Mouse (Mus musculus) gastrocnemius, adult 18-20 months (tissue): Measurements from ENCODE around the gene Tbc1d10a. TPM values are rescaled to one million over a fixed set of nuclear protein-coding genes. Genes with fewer than 3 reads are reported as not detected.

Source experiments
- DNase-seq: peaks from one replicate; pipeline ENCODE4 v3.0.0; 2021; ENCODE audit warnings: low spot score
- microRNA-seq: library from miRNA; unstranded; fragments of <30 nt; microRNA quantifications from one replicate; pipeline ENCODE4 v1.2.0, GENCODE M21; 2021
- total RNA-seq, 2 experiments: library from RNA; stranded (reverse); gene quantifications; 2 replicates each; pipeline ENCODE4 v1.2.3; 2021

Tbc1d10a gene
- total RNA-seq, 2 experiments from 2014 or later: 3.5 to 3.8 TPM

- no peak for DNase-seq
These were observed 76.3 kb downstream of the Tbc1d10a start for GRCm38 (mm10) chr11:4262847-4263246.

- DNase-seq: no peak
These were observed 76.7 kb downstream of the Tbc1d10a start for GRCm38 (mm10) chr11:4263296-4263695.

- peak; percentile 69 for DNase-seq
These were observed 77.5 kb downstream of the Tbc1d10a start for GRCm38 (mm10) chr11:4264066-4264465.

Small RNA genes lying within 50 kb of the gene (microRNA-seq; reads per million reads assigned to microRNA genes)
- gene Mir3060: 2.4 reads per million

Other genes starting within 250 kb of the Tbc1d10a start
- 10 to 100 TPM; 31.0 to 31.8 TPM for gene Pes1, start 222.8 kb upstream of the Tbc1d10a start, total RNA-seq
- not detected for gene 4930556J24Rik, start 210.0 kb upstream of the Tbc1d10a start, total RNA-seq
- gene Gal3st1, start 203.2 kb upstream of the Tbc1d10a start, total RNA-seq: under 1 TPM in 1 of 2 experiments, not detected in 1; 0.12 TPM
- gene Sec14l4, start 155.3 kb upstream of the Tbc1d10a start, total RNA-seq: not detected
- not detected for gene Sec14l3, start 121.9 kb upstream of the Tbc1d10a start, total RNA-seq
- gene Mtfp1, start 91.3 kb upstream of the Tbc1d10a start, total RNA-seq: 10 to 100 TPM; 39.2 to 51.4 TPM
- under 1 TPM; 0.09 to 0.33 TPM for gene Sec14l2, start 63.4 kb upstream of the Tbc1d10a start, total RNA-seq
- gene Rnf215, start 51.6 kb upstream of the Tbc1d10a start, total RNA-seq: 1 to 10 TPM; 3.3 to 4.5 TPM
- gene Ccdc157, start 26.5 kb upstream of the Tbc1d10a start, total RNA-seq: 1 to 10 TPM; 1.8 to 1.9 TPM
- 10 to 100 TPM; 15.0 to 18.6 TPM for gene Sf3a1, start 26.4 kb upstream of the Tbc1d10a start, total RNA-seq
- gene Castor1, start 31.4 kb downstream of the Tbc1d10a start, total RNA-seq: 1 to 10 TPM; 1.8 to 2.9 TPM
- not detected for gene Osm, start 49.6 kb downstream of the Tbc1d10a start, total RNA-seq
- under 1 TPM; 0.11 to 0.21 TPM for gene Lif, start 70.8 kb downstream of the Tbc1d10a start, total RNA-seq